Mouse (Mus musculus): Measurements from ENCODE around the gene Stx6. TPM values are rescaled to one million over a fixed set of nuclear protein-coding genes. Genes with fewer than 3 reads are reported as not detected.
"Not testable (repeated sequence)": the region's sequence is repeated elsewhere in the genome, so short reads cannot be mapped to it uniquely, and the experiment has no call there.

Stx6 gene
- polyA plus RNA-seq, 1 experiment from 2014 or later = 82.4 TPM

DNA sequence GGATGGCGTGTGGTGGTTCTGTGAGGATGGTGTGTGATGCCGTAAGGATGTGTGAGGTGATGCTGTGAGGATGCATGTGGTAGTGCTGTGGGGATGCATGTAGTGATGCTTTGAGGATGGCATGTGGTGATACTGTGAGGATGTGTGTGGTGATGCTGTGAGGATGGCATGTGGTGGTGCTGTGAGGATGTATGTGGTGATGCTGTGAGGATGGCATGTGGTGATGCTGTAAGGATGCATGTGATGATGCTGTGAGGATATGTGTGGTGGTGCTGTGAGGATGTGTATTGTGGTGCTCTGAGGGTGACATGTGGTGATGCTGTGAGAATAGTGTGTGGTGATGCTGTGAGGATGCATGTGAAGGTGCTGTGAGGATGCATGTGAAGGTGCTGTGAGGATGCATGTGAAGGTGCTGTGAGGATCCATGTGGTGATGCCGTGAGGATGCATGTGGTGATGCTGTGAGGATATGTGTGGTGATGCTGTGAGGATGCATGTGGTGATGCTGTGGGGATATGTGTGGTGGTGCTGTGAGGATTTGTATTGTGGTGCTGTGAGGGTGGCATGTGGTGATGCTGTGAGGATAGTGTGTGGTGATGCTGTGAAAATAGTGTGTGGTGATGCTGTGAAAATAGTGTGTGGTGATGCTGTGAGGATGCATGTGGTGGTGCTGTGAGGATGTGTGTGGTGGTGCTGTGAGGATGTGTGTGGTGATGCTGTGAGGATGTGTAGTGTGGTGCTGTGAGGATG, 14.6 kb downstream of the Stx6 start:
- no peak overlapping the region for H3K9ac ChIP-seq
- 87% methylated on average over 3 of the region's 3 CpGs for WGBS
- ATAC-seq (replicated peaks; ENCODE audit: low FRiP score) = no peak

DNA sequence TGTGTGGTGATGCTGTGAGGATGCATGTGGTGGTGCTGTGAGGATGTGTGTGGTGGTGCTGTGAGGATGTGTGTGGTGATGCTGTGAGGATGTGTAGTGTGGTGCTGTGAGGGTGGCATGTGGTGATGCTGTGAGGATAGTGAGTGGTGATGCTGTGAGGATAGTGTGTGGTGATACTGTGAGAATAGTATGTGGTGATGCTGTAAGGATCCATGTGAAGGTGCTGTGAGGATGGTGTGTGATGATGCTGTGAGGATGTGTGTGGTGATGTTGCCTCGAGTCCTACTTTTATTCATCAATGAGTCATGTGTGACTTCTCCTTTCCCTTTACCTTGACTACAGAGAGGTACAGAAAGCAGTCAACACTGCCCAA, 15.1 kb downstream of the Stx6 start:
- peaks cover 36% of the 10 kb centered on the region for H3K36me3 ChIP-seq
- not testable (repeated sequence) for H3K4me3 ChIP-seq (replicated peaks); H3K27ac ChIP-seq; ATAC-seq (replicated peaks; ENCODE audit: low FRiP score); H3K9ac ChIP-seq; H3K9me3 ChIP-seq (replicated peaks); H3K4me1 ChIP-seq; H3K4me2 ChIP-seq; H3K27me3 ChIP-seq
- 73% methylated on average over 1 of the region's 1 CpGs for WGBS

More for the DNA sequence above, 14.6 kb downstream of the Stx6 start:
- Histone ChIP-seq H3K9me3 (replicated peaks) (no peaks in the 10 kb centered on the region), H3K4me1 (no peaks in the 10 kb centered on the region; the same call in 1 of the 2 replicates), H3K4me3 (replicated peaks) (no peak overlapping the region), H3K4me2 (no peak overlapping the region), H3K36me3 (peaks cover 33% of the 10 kb centered on the region), H3K27ac (no peak overlapping the region), H3K27me3 (no peaks in the 10 kb centered on the region)

DNA sequence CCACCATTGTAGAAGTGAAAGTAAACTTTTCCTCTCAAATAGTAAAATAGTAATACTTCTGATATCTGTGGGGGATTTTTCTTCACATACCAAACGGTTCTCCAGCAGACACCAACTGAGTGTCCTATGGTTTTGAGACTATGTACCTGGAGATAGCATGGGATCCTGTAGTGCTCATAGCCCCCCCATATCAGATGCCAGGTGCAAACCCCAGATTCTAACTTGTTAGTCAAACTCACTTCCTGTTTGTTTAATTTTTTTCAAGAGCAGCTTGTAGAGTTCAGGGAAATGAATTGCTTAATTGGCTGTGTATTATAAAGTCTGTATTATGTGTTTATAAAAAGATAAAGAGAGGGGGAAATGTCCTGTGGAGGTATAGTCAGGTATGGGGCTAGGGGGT, 15.9 kb downstream of the Stx6 start:
- Histone ChIP-seq H3K4me3 (replicated peaks) (no peak overlapping the region), H3K27ac (no peak overlapping the region), H3K9me3 (replicated peaks) (no peaks in the 10 kb centered on the region), H3K4me1 (no peaks in the 10 kb centered on the region; the same call in 1 of the 2 replicates), H3K4me2 (no peak overlapping the region), H3K27me3 (no peaks in the 10 kb centered on the region), H3K9ac (no peak overlapping the region), H3K36me3 (peaks cover 43% of the 10 kb centered on the region)
- WGBS = 88% methylated on average over 1 of the region's 1 CpGs
- ATAC-seq (replicated peaks; ENCODE audit: low FRiP score) = no peak

DNA sequence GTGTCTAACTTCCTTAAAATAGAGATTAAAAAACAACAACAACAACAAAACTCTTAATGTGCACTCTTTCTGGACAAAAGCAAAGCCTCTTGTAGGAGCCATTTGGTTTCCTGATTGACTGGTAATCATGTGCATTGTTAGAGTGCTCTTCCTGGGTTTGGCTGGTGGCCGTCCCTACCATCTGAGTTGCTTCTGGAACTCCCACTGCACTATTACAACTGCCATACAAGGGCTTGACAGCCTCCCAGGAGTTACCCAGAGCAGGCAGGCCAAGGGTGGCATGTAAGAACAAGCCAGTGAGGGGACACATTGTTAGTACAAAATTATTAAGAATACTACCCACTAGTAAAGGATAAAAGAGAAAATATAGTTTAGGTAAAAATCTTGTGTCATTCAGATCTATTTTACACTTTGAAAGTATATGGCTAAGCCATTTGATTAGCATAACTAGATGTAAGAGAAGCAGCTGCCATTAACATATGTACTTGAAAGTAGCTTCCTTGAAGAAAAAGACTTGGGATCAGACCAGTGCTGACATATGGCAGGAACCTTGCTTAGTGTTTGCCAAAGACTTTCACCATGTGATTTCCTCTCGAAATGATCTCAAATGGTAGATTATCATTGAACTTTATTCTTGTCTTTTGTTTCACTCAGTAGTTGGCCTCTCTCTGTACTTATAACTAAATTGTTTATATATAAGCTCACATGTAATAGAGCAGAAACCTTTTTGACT, 19.8 kb downstream of the Stx6 start:
- H3K36me3 ChIP-seq = peaks cover 66% of the 10 kb centered on the region
- H3K4me3 ChIP-seq (replicated peaks) = no peak overlapping the region
- WGBS = 80% methylated on average over 2 of the region's 2 CpGs
- no peak for ATAC-seq (replicated peaks; ENCODE audit: low FRiP score)
- H3K27me3 ChIP-seq = no peaks in the 10 kb centered on the region
- no peaks in the 10 kb centered on the region for H3K9me3 ChIP-seq (replicated peaks)
- H3K27ac ChIP-seq = no peak overlapping the region
- no peak overlapping the region for H3K9ac ChIP-seq
- no peak overlapping the region for H3K4me2 ChIP-seq
- H3K4me1 ChIP-seq = no peaks in the 10 kb centered on the region

DNA sequence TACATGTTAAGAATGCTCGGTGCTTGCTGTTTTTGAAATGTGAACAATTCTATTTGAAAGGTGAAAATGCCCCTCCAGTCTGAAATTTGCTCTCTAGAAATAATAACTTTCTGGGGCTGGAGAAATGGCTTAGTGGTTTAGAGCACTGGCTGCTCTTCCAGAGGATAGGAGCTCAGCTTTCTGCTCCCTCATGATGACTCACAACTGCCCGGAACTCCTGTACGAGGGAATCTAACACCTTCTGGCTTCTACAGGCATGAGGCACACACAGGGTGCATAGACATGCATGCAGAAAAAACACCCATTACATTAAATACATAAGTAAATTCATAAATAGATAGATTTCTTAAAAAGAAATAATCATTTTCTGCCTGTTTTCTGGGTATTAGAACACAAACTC, 25.7 kb downstream of the Stx6 start:
- no peaks in the 10 kb centered on the region for H3K4me1 ChIP-seq
- peaks cover 53% of the 10 kb centered on the region for H3K36me3 ChIP-seq
- no peak overlapping the region for H3K27ac ChIP-seq
- H3K9ac ChIP-seq = no peak overlapping the region
- 82% methylated on average over 3 of the region's 3 CpGs for WGBS
- H3K9me3 ChIP-seq (replicated peaks) = no peaks in the 10 kb centered on the region
- no peak for ATAC-seq (replicated peaks; ENCODE audit: low FRiP score)
- no peak overlapping the region for H3K4me2 ChIP-seq
- no peaks in the 10 kb centered on the region for H3K27me3 ChIP-seq
- H3K4me3 ChIP-seq (replicated peaks) = no peak overlapping the region

DNA sequence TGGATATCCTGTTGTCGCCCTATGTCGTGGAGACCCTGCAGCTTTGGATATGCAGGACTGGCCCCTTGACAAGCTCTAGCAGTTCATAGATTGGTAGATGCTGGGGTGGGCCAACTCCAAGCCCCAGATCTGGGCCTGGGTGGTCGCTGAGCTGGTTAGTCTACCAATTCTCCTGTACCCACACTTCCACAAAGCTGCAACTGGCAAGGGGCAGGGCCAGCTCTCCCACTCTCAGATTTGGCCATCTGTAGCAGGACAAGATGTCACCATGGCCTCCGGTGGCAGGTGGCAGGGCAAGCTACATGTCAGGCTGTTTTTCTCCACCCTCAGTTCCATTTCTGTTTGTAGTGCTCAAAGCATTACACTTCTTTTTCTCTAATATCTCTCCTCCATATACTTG, 30.1 kb downstream of the Stx6 start:
- Histone ChIP-seq H3K9ac (no peak overlapping the region), H3K27ac (no peak overlapping the region), H3K9me3 (replicated peaks) (no peaks in the 10 kb centered on the region), H3K4me3 (replicated peaks) (no peak overlapping the region), H3K4me1 (peaks cover 8% of the 10 kb centered on the region), H3K27me3 (no peaks in the 10 kb centered on the region), H3K36me3 (peaks cover 69% of the 10 kb centered on the region), H3K4me2 (no peak overlapping the region)
- WGBS = 92% methylated on average over 4 of the region's 4 CpGs
- ATAC-seq (replicated peaks; ENCODE audit: low FRiP score) = no peak

DNA sequence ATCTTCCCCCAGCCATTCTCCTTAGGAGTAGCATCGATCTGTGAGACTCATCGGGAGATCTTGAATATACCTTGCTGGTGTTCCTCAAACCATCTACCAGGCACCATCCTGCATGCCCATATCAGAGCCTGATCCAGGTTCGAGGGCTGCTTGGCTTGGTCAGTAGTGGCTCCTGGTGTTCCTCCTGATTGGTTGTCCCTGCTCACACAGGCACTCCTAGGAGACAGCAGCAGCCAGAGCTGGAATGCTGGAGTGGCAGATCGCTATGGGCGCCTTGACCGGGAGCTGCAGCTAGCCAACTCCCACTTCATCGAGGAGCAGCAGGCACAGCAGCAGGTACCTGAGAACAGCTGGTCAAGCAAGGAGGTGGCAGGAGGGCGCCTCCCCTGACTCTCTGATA, 32.7 kb downstream of the Stx6 start:
- H3K36me3 ChIP-seq = peaks cover 81% of the 10 kb centered on the region
- H3K27ac ChIP-seq = no peak overlapping the region
- 86% methylated on average over 8 of the region's 8 CpGs for WGBS
- H3K4me2 ChIP-seq = no peak overlapping the region
- H3K9ac ChIP-seq = no peak overlapping the region
- no peaks in the 10 kb centered on the region for H3K27me3 ChIP-seq
- no peak for ATAC-seq (replicated peaks; ENCODE audit: low FRiP score)
- H3K4me3 ChIP-seq (replicated peaks) = no peak overlapping the region
- no peaks in the 10 kb centered on the region for H3K9me3 ChIP-seq (replicated peaks)
- H3K4me1 ChIP-seq = peaks cover 8% of the 10 kb centered on the region

DNA sequence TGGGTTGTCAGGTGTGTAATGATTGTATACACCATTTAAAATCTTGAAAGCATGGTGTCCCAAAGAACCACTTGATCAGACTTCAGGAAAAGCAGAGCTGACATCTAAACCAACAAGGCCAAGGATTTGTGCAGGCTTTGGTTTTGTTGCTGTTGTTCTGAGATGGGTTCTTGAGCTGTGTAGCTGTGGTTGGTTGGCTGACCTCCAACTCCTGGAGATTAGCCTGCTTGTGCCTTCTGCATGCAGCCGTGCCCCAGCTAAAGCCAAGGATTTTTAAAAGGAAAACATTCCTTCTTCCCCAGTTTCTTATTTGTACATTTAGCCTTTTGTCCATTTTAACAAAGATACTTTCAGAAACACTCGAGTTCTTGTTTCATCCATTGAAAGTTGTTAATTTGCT, 33.2 kb downstream of the Stx6 start:
- Histone ChIP-seq H3K27me3 (no peaks in the 10 kb centered on the region), H3K4me2 (no peak overlapping the region), H3K27ac (no peak overlapping the region), H3K4me1 (peaks cover 8% of the 10 kb centered on the region), H3K9me3 (replicated peaks) (no peaks in the 10 kb centered on the region), H3K9ac (no peak overlapping the region), H3K4me3 (replicated peaks) (no peak overlapping the region), H3K36me3 (peaks cover 80% of the 10 kb centered on the region)
- 76% methylated on average over 2 of the region's 2 CpGs for WGBS
- no peak for ATAC-seq (replicated peaks; ENCODE audit: low FRiP score)

DNA sequence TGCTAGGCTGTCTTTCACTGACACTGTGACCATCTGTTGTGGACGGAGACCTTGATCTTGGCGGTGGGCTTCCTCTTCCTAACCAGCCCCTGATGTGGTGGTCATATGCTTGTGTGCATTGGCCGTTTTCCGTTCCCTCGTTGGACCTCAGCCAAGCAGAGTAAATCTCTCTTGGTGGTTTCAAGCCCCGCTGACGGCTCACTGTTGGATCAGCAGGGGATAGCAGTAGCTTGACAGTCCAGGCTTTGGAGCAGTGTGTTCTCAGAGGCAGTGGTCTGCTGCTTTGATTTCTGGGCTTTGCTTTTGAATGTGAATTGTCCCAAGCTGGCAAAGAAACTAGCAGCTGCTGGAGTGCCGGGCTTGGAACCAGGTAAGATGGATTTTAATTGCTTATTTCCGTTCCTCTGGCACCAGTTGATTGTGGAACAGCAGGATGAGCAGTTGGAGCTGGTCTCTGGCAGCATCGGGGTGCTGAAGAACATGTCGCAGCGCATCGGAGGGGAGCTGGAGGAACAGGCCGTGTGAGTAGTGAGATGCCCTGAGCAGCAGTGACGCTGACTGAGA, 34.4 kb downstream of the Stx6 start:
- no peak; the same call in 1 of the 2 replicates for ATAC-seq (replicated peaks; ENCODE audit: low FRiP score)
- peaks cover 83% of the 10 kb centered on the region for H3K36me3 ChIP-seq

DNA sequence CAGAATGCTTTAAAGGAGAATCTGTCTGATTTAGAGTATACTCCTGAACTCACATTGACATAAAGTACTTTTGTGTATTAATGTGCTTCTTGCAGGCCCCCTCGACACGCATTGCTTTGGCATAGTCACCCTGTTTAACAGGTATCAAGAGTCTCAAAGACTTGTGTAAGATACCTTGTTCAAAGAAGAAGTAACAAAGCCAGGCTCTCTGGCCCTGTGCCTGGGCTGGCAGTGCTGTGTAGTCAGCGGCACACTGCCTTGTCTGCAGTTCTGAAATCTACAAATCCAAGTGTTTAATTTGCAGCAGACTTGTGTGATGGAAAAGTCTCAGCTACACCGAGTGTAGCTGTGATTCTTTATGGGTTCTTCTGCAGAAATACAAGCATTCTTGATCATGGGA, 38.2 kb downstream of the Stx6 start:
- Histone ChIP-seq H3K36me3 (peaks cover 80% of the 10 kb centered on the region), H3K27me3 (no peaks in the 10 kb centered on the region), H3K4me3 (replicated peaks) (no peak overlapping the region), H3K27ac (no peak overlapping the region), H3K9me3 (replicated peaks) (no peaks in the 10 kb centered on the region), H3K9ac (no peak overlapping the region), H3K4me1 (peaks cover 12% of the 10 kb centered on the region), H3K4me2 (no peak overlapping the region)
- WGBS = 91% methylated on average over 4 of the region's 4 CpGs
- no peak for ATAC-seq (replicated peaks; ENCODE audit: low FRiP score)

More for the DNA sequence above, 34.4 kb downstream of the Stx6 start:
- no peaks in the 10 kb centered on the region for H3K27me3 ChIP-seq
- H3K9ac ChIP-seq = no peak overlapping the region
- H3K4me1 ChIP-seq = peaks cover 8% of the 10 kb centered on the region
- H3K27ac ChIP-seq = peak overlapping the region; percentile 51
- H3K4me2 ChIP-seq = no peak overlapping the region
- H3K4me3 ChIP-seq (replicated peaks) = no peak overlapping the region
- no peaks in the 10 kb centered on the region for H3K9me3 ChIP-seq (replicated peaks)
- WGBS = 69% methylated on average over 15 of the region's 15 CpGs

DNA sequence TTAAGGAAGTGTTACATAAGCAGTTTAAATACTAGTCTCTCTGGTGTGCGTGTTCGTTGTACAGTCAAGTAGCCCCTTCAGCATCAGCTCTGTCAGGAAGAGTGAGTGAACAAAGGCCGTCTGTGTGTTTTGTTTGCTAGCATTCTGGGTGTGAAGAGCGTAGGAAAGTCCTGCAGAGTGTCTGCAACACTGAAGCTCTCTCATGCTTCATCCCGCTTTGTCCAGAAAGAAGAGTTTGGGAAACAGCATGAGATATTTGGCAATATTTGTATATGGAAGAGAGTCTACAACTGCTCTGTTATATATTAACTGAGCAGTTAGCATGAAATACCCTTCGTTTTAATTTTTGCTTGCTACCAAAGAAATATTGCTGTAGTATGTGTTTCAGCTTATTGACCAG, 41.0 kb downstream of the Stx6 start:
- no peak overlapping the region for H3K27ac ChIP-seq
- H3K4me2 ChIP-seq = no peak overlapping the region
- no peak overlapping the region for H3K9ac ChIP-seq
- no peak overlapping the region for H3K4me3 ChIP-seq (replicated peaks)
- no peak for ATAC-seq (replicated peaks; ENCODE audit: low FRiP score)
- no peaks in the 10 kb centered on the region for H3K27me3 ChIP-seq
- peaks cover 80% of the 10 kb centered on the region for H3K36me3 ChIP-seq
- no peaks in the 10 kb centered on the region for H3K9me3 ChIP-seq (replicated peaks)
- WGBS = 84% methylated on average over 6 of the region's 6 CpGs
- H3K4me1 ChIP-seq = peaks cover 17% of the 10 kb centered on the region

DNA sequence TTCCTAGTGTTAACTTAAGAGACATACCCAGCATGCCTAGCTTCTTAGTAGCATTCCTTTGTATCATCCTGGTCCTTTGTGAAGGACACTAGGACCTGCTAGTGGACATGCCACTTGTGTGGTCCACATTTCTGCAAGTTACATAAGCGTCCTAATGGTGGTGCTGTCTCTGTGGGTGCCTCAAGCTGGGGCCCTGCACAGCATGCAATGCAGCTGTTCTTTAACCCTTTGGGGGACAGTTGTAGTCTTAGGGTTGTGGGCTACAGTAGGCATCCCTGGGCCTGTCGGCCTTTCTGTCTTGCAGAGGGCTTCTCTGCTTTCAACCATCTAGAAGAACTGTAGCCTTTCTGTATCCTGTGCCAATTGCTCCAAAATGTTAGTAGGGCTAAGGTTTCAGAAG, 42.5 kb downstream of the Stx6 start:
- ATAC-seq (replicated peaks; ENCODE audit: low FRiP score) = no peak
- H3K27ac ChIP-seq = peak overlapping the region; percentile 61; the same call in 1 of the 2 replicates
- WGBS = 53% methylated on average over 2 of the region's 2 CpGs

More for the DNA sequence above, 42.5 kb downstream of the Stx6 start:
- no peak overlapping the region for H3K4me3 ChIP-seq (replicated peaks)
- no peaks in the 10 kb centered on the region for H3K27me3 ChIP-seq
- peaks cover 70% of the 10 kb centered on the region for H3K36me3 ChIP-seq
- no peak overlapping the region for H3K4me2 ChIP-seq
- H3K4me1 ChIP-seq = peaks cover 30% of the 10 kb centered on the region
- no peak overlapping the region for H3K9ac ChIP-seq
- H3K9me3 ChIP-seq (replicated peaks) = no peaks in the 10 kb centered on the region
